Mouse (Mus musculus) heart, postnatal 0 days (tissue): ENCODE measurements around the gene Hpn.

ENCODE experiments used
- CTCF ChIP-seq: IDR thresholded peaks from 2 replicates; pipeline ENCODE4 v1.5.1; 2016; ENCODE audit warnings: antibody characterized with exemption, control low read depth, low read depth
- EP300 ChIP-seq: IDR thresholded peaks from 2 replicates; pipeline ENCODE4 v1.6.1; 2016; ENCODE audit warnings: antibody characterized with exemption, low read depth

GRCm38 (mm10) chr7:31057071-31057470 is 58.0 kb downstream of the Hpn start, which contains the start of gene Fxyd1:
- TF ChIP-seq EP300 = no peak
- no peak for TF ChIP-seq CTCF
